Mouse (Mus musculus) liver, adult (tissue): Measurements from ENCODE around the gene Pcyt2.

Source experiments
- GATA4 ChIP-seq: IDR thresholded peaks from 2 replicates; pipeline ENCODE4 v1.6.1; 2014; ENCODE audit warnings: mild to moderate bottlenecking, low read length; ENCODE audit not compliant: insufficient replicate concordance

Gene Pcyt2

DNA sequence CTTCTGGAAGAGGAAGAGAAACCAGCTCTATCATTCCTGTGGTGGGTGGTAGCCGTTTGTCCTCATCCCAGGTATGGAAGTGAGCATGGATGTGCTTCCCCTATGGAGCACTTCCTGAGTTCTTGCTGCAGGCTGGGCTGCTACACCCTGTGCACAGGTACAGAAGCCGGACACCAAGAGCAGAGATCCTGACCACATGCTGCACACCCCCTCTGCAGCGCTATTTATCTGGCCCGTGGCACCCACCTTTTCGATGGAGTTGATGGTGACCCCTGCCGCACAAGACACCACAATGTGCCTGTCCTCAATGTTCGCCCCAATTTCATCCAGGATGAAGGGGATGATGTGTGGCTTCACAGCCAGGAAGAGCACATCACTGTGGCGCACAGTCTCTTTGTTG lies 24.1 kb upstream of the Pcyt2 start:
- no peak for TF ChIP-seq GATA4

DNA sequence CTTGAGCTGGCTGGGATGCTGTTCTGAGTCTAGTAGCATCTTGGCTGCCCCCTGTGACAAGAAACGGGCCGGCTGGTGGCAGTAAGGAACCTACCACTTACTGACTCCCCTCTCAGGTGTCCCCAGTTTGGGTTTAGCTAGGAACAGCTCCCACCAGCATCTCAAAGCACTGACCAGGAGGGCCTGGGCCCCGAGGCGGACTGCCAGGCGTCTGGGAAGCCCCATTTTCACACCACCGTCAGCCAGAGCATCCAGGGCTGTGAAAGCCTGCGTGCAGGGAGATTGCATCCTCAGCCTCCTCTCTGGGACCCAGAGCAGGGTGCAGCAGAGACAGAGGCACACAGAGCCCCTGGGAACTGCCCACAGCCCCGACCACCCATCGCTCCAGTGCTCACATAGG lies 23.5 kb upstream of the Pcyt2 start:
- TF ChIP-seq GATA4: no peak

DNA sequence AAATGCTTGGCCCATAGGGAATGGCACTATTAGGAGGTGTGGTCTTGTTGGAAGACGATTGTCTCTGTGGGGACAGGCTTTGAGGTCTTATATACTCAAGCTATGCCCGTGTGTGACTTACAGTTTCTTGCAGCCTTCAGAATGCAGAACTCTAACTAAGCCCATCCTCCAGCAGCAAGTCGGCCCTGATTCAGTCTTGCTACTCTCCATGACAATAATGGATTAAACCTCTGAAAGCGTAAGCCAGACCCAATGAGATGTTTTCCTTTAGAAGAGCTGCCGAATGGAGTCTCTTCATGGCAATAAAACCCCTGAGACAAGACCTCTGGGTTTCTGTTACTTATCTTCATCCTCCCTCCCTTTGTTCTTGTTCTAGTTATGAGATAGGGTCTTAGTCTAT lies 17.1 kb upstream of the Pcyt2 start:
- no peak for TF ChIP-seq GATA4

DNA sequence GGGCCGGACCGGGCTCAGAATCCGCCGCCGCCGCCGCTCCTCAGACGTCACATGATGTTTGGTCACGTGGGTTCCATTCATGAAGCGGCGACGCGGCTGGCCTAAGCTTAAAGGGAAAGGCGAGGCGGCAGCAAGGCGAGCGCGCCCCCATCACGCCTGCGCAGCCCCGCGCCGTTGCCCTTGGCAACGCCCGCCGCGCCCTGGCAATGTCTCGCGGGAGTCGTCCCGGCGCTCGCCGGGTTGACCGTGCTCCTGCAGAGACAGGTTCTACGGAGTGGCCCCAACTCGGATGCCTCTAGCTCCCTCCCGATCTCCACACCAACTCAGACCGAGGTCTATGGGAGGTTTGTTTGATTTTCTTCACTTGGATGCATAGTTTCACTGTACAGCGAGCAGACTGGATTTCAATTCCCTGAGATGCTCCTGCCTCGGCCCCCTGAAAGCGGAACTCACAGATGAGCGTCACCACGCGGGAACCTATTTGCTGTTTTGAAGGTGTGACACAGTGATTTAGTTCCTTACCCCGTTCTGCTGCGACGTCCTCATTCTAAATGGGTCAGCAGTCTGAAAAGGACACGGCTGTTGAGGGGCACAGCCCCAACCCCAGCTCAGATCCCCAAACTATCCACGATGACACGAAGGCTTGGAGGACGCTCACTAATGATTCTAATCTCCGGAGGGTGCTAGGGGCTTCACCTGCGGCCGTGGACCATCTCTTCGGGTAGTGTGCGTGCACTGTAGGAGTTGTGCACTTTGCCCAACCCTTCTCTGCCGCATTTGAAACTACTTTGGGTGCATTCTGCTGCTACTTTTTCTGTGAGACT lies 16.0 kb upstream of the Pcyt2 start, which contains the start of gene Mafg:
Gene Mafg (minus strand): TSS at position 81 of the 824 bp plus-strand sequence.
- TF ChIP-seq GATA4: no peak

- TF ChIP-seq GATA4: no peak
Observed at GRCm38 (mm10) chr11:120632559-120633519, 15.1 kb upstream of the Pcyt2 start.

DNA sequence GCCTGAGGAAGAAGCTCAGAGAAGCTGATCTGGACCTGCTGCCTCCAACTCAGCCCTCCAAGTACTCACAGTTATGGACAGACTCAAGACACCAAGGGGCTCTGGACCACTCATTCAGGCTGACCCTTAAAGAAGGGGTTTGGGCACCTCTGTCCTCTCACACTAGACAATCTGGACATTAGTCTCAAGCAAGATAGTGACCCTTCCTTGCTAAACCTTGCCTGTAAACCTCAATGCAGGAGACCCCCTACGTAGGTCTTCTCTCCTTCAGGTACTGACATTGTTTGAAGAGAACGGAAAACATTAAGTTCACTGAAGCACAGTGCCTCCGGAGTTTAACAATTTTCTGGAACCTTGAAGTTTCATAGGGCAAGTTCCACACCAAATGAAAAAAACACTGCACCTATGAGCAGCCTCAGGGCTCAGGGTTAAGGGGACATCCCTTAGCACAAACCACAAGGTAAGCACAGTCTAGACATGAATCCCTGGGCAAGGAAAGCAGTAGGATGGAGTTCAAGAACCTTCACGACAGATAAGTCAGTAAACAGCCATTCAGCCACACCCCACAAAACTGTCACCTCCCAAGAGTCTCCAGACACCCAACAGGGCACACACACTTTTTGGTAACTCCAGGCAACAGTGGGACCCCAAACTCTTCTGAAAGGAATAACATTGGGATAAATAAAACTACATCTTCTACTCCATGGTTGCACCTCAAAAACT lies 14.2 kb upstream of the Pcyt2 start:
- no peak for TF ChIP-seq GATA4

DNA sequence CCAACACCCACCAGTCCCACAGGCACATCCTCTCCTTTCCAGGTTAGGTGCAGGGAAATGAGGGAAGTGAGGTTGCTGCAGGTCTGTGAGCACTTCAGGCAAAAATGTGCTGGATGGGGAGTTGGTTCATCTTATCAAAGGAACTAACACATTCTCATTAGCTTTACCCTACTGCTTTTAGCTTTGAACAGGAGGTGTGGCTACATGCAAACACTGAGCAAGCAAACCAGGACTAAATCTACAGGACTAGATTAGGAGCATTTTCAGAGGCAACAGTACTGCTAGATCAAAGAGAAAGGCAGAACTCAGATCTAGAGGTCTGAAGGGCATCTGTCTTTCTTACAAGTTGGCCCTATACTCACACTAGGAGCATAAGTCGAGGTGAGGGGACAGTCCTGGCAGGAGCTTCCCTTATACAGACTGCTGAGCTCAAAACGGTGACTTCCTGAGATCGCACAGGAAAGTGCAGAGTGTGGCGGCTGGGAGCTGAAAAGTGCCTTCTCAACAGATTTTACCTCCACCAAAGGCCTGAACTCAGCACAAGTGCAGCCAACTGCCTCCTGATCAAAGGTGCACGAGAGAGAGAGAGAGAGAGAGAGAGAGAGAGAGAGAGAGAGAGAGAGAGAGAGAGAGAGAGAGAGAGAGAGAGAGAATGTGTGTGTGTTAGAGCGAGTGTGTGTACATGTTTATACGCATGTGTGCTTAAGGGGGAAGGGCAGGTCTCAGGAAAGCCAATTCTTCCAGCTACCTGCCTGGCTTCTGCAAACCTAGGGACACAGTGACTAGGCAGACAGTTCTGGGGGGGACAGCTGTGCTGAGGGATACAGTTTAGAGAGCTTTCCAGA lies 13.4 kb upstream of the Pcyt2 start:
- peak; percentile 66; the same call in 1 of the 2 replicates for TF ChIP-seq GATA4

DNA sequence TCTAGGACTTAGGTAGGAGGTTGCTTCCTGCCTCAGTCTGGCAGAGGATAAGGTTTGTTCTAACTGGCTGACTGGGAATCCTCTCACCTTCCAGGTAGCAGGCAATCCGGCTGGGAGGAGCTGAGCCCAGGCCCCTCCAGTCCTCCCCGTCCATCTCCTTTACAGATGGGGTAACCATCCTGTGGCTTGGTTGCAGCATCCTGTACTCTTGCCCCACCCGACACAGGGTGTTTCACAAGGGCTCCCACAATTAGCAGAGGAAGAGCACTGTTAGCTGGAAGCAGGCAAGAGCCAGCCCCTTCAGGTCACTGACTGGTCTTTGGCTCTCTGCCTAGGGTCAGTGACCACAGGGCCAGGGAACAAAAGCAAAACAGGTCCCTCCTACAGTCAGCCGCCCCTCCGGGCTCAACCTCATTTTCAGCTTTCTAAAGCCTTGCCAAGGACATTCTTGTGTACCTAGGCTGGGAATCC lies 12.7 kb upstream of the Pcyt2 start:
- no peak for TF ChIP-seq GATA4

DNA sequence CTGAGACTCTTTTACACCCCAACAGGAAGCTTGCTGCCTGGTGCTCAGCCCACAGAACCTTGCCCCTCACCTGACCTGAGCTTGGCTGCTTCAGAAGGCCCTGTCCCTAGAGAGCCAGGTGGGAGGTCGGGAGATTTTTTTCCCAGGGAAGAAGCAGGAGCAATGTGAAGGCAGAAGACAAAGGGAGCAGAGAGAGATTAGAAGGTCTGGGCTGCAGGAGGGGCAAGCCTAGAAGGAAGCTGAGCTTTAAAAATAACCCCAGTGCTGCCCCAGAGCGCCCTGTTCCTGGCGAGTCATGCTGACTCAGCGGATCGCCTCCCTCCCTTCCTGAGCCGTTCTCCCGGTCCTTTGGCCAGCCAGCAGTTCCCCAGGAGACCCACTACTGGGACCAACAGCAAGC lies 12.2 kb upstream of the Pcyt2 start:
- no peak for TF ChIP-seq GATA4

GRCm38 (mm10) chr11:120629341-120629730 lies 11.6 kb upstream of the Pcyt2 start:
- TF ChIP-seq GATA4: no peak

DNA sequence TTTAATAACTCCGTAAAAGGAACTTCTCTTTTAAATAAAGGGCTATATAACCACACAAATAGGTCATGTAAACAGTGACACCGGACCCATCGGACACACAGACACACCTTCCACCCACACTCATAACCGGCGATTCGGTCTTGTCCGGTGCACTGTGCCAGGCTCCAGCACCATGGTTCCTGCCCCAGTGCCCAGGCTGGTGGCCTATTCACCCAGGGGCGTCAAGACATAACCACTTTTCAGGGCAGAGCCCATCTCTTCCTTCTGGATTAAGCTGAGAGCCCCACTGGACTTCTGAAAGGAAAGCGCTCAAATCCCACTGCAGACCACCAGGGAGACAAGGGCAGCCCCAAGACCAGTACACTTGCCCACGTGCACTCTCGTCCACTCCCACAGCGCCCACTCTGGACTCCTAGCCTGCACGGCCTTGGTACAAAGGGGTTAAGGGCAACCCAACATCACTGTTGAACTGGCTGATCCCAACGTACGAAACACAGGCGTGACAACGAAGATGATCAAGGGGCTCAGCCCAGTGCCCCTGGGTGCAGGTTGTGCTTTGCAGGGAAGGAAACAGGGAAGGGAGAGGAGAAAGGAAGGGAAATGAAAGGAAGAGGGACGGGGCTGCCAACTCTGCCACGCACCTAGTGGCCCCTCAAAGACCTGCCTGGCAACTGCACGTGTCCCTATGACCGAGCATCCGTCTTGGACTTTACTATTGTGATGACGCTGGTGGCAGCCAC lies 11.0 kb upstream of the Pcyt2 start:
- TF ChIP-seq GATA4: no peak

GRCm38 (mm10) chr11:120627468-120628300 lies 9.9 kb upstream of the Pcyt2 start:
- TF ChIP-seq GATA4: no peak
